Comparison of ENCODE assay signal across 9 mouse cellular contexts in genomic region chr19:42317648-42318425, GRCm38 (mm10).
A peak's percentile ranks its signal among the peaks of the same experiment; 100 is the strongest.
DNase-seq lines count a peak whose midpoint lies in the region; ATAC-seq lines count a peak whose summit lies in the region.
"Had no signal": no experiment of that assay in that cellular context is flagged by ENCODE, and none has a peak within 500 bp of the region (broad histone marks: within the 10 kb centered on the region; RNA-seq: fewer than 3 reads in every experiment).

No protein-coding gene starts in this region.

- H3K27me3 ChIP-seq in hindbrain, embryonic 16.5 days (replicated peaks; ENCODE audit: control insufficient read depth, insufficient read depth, low read length) = no peaks in the 10 kb centered on the region

- 37% methylated on average over 18 of the region's 18 CpGs for WGBS in hindbrain, embryonic 16.5 days

- H3K4me2 ChIP-seq in hindbrain, embryonic 16.5 days (ENCODE audit: low read length) = peak overlapping the region; percentile 26
- H3K4me2 ChIP-seq: limb, embryonic 15.5 days had no signal

- peak; percentile 16 for DNase-seq in Muller cell, postnatal 12 days (ENCODE audit: inconsistent ontology term)
- DNase-seq in cerebellum, adult 9-11 months = peak; percentile 30
- peak; percentile 6 for DNase-seq in lung, postnatal 36 days
- no peak for DNase-seq in kidney, adult 8-10 months
- DNase-seq in urinary bladder, adult 2 months (ENCODE audit: low spot score) = no peak
- no peak for DNase-seq in adrenal gland, postnatal 14 days

- H3K36me3 ChIP-seq in hindbrain, embryonic 16.5 days (ENCODE audit: control insufficient read depth, insufficient read depth, low read length) = no peaks in the 10 kb centered on the region
- H3K36me3 ChIP-seq: limb, embryonic 15.5 days had no signal

- peak overlapping the region; percentile 76 for H3K27ac ChIP-seq in hindbrain, embryonic 16.5 days (ENCODE audit: low read depth, low read length)

- no peak overlapping the region for H3K4me3 ChIP-seq in hindbrain, embryonic 16.5 days (ENCODE audit: low read length)
- H3K4me3 ChIP-seq: limb, embryonic 15.5 days had no signal

- 0 out of 2 replicates have a peak, but pooled peaks have one; percentile 16 for ATAC-seq in hindbrain, embryonic 16.5 days
- ATAC-seq in megakaryocyte progenitor cell, adult 5-6 weeks (replicated peaks; ENCODE audit: poor library complexity) = no peak

- H3K9ac ChIP-seq in hindbrain, embryonic 16.5 days (ENCODE audit: low read depth, low read length) = no peak overlapping the region
- H3K9ac ChIP-seq: limb, embryonic 15.5 days had no signal

- no peaks in the 10 kb centered on the region for H3K9me3 ChIP-seq in hindbrain, embryonic 16.5 days (ENCODE audit: control insufficient read depth, low read length)
- H3K9me3 ChIP-seq: limb, embryonic 15.5 days had no signal

- H3K4me1 ChIP-seq in hindbrain, embryonic 16.5 days (ENCODE audit: control insufficient read depth, insufficient read depth, low read depth, low read length) = peaks cover 37% of the 10 kb centered on the region

Comparison
In these comparisons a context has a peak if more than half of its experiments do, and no peak if none do; other contexts are left out.
1. DNase-seq: peak in Muller cell, postnatal 12 days (single experiment), cerebellum, adult 9-11 months (single experiment) and lung, postnatal 36 days (single experiment); none in kidney, adult 8-10 months (0 of 2), urinary bladder, adult 2 months (single experiment) and adrenal gland, postnatal 14 days (single experiment).